Mouse (Mus musculus): ENCODE data around the gene Eif2ak3. TPM values are rescaled to one million over a fixed set of nuclear protein-coding genes. Genes with fewer than 3 reads are reported as not detected.
"Not testable (repeated sequence)": the region's sequence is repeated elsewhere in the genome, so short reads cannot be mapped to it uniquely, and the experiment has no call there.

Gene Eif2ak3
- polyA plus RNA-seq, 1 experiment from 2014 or later = 9.8 TPM

DNA sequence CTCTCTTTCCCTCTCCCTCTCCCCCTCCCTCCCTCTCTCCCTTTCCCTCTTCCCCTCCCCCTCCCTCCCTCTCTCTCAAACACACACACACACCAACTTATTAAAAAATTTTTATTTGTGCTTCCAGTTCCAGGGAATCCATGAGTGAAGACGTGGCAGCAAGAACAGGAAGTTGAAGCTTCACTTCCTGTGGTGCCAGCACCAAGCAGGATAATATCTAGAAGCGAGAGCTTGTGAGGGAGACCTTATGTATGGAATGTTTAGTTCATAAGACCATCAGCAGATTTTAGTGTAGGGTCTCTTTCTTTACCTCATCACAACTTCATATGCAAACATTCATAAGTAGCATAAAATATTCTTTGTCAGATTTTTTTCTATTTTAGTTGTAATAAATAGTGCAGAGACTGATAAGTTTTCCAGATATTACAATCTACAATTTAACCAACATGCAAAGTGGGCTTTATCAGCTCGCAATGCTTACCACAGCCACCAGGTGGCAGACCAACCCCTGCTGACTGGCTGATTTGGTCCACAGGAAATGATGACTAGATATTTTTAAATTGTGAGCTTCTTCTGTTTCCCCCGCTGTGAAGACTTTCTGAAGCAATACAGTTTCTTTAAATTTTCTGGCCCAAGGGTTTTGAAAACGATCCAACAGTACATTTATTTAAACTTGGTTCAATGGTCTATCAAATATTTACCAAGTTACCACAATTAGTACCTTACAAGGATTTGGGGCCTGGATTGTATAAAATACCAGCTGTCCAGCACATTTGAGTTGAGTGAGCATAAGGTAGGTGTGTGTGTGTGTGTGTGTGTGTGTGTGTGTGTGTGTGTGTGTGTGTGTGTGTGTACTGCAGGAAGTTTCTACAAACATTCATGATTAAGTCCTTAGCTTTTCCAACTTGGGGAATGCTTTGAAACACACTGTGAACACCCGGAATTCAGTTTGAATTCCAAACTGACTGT, 32.5 kb upstream of the Eif2ak3 start:
- no peaks in the 10 kb centered on the region for H3K36me3 ChIP-seq (ENCODE audit: control insufficient read depth, insufficient read depth, low read length)
- no peak for ATAC-seq (ENCODE audit: low FRiP score, low TSS enrichment)
- 19% methylated on average over 6 of the region's 6 CpGs for WGBS
- H3K9ac ChIP-seq (ENCODE audit: low read depth, low read length) = no peak overlapping the region
- H3K4me3 ChIP-seq (ENCODE audit: low read length) = no peak overlapping the region
- no peaks in the 10 kb centered on the region for H3K9me3 ChIP-seq (ENCODE audit: control insufficient read depth, low read length)
- no peaks in the 10 kb centered on the region for H3K27me3 ChIP-seq (ENCODE audit: control insufficient read depth, insufficient read depth, low read length)
- H3K4me2 ChIP-seq (replicated peaks; ENCODE audit: low read depth, low read length) = no peak overlapping the region
- no peak overlapping the region for H3K27ac ChIP-seq (ENCODE audit: low read depth, low read length)
- 0 out of 2 replicates have a peak, but pooled peaks cover 2% of the 10 kb centered on the region for H3K4me1 ChIP-seq (ENCODE audit: control insufficient read depth, insufficient read depth, low read length)

DNA sequence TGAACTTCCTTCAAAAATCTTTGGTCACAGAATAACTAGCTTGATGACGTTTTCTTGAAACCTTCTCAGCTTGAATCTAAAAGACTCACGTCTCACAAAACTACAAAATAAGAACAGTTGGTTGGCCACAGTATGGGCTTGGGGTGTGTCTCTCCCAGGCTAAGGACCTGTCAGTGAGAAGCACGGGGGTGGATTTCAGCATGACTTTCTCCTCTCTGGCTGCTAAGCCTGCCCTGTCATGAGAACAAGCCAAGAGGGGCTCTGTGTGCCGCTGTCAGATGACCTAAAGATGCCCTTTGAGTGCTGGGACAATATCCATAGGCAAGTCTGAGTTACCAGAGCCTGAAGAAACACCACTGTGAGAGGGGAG, 31.8 kb upstream of the Eif2ak3 start:
- no peak overlapping the region for H3K9ac ChIP-seq (ENCODE audit: low read depth, low read length)
- no peaks in the 10 kb centered on the region for H3K27me3 ChIP-seq (ENCODE audit: control insufficient read depth, insufficient read depth, low read length)
- no peaks in the 10 kb centered on the region for H3K36me3 ChIP-seq (ENCODE audit: control insufficient read depth, insufficient read depth, low read length)
- peak overlapping the region; percentile 62; the same call in 1 of the 2 replicates for H3K27ac ChIP-seq (ENCODE audit: low read depth, low read length)
- WGBS = 38% methylated on average over 4 of the region's 4 CpGs
- H3K4me3 ChIP-seq (ENCODE audit: low read length) = no peak overlapping the region
- 0 out of 2 replicates have a peak, but pooled peaks cover 2% of the 10 kb centered on the region for H3K4me1 ChIP-seq (ENCODE audit: control insufficient read depth, insufficient read depth, low read length)
- no peaks in the 10 kb centered on the region for H3K9me3 ChIP-seq (ENCODE audit: control insufficient read depth, low read length)
- peak; percentile 50; the same call in 1 of the 2 replicates for ATAC-seq (ENCODE audit: low FRiP score, low TSS enrichment)
- no peak overlapping the region for H3K4me2 ChIP-seq (replicated peaks; ENCODE audit: low read depth, low read length)

DNA sequence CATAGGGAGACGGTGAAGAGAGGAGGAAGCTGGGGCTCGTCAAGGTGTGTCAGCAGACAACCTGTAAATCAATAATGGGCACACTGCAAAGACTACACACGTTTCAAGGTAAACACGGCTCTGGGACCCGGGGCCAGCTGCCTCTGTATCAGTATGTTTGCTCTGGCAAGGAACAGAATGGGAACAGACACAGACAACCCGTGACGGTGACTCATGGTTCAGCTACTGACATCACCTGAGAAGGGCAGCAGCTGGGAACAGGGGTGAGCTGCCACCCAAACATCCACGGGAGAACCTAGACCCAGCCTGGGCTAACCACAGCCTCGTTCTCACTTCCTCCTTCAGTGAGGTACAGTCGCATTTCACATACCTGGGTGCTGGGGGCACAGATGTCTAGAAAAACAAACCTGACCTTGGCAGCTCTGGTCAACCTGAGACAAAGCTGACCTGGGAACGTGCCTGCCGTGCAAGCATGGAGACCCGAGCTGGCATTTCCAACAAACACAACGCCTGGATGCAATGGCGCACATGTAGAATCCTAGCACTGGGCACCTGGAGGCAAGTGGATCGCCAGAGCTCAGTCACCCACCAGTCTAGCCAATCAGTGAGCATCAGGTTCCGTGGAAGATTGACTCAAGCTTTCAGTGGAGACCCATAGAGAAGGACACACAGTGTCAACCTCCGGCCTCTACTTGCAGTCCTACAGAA, 30.2 kb upstream of the Eif2ak3 start:
- ATAC-seq (ENCODE audit: low FRiP score, low TSS enrichment) = no peak
- no peak overlapping the region for H3K9ac ChIP-seq (ENCODE audit: low read depth, low read length)
- H3K9me3 ChIP-seq (ENCODE audit: control insufficient read depth, low read length) = no peaks in the 10 kb centered on the region
- H3K4me2 ChIP-seq (replicated peaks; ENCODE audit: low read depth, low read length) = no peak overlapping the region
- no peaks in the 10 kb centered on the region for H3K36me3 ChIP-seq (ENCODE audit: control insufficient read depth, insufficient read depth, low read length)
- WGBS = 78% methylated on average over 18 of the region's 18 CpGs
- no peak overlapping the region for H3K4me3 ChIP-seq (ENCODE audit: low read length)
- no peaks in the 10 kb centered on the region for H3K27me3 ChIP-seq (ENCODE audit: control insufficient read depth, insufficient read depth, low read length)
- 0 out of 2 replicates have a peak, but pooled peaks cover 2% of the 10 kb centered on the region for H3K4me1 ChIP-seq (ENCODE audit: control insufficient read depth, insufficient read depth, low read length)
- H3K27ac ChIP-seq (ENCODE audit: low read depth, low read length) = no peak overlapping the region

DNA sequence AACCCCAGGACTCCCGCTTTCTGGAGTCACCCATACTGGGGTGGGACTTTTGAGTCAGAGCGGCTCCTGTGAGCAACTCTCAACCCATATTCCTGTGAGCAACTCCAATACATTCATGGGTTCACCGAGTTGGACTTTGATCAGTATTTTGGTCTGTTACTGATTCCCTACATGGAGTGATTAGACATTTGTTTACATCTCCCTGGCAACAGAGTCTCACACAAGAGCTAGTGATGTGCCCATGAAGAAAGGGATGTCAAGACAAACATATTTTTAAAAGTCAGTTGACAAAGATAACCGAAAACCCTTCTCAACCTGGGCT, 29.7 kb upstream of the Eif2ak3 start:
- H3K27me3 ChIP-seq (ENCODE audit: control insufficient read depth, insufficient read depth, low read length) = no peaks in the 10 kb centered on the region
- H3K4me2 ChIP-seq (replicated peaks; ENCODE audit: low read depth, low read length) = no peak overlapping the region
- H3K36me3 ChIP-seq (ENCODE audit: control insufficient read depth, insufficient read depth, low read length) = no peaks in the 10 kb centered on the region
- H3K4me1 ChIP-seq (ENCODE audit: control insufficient read depth, insufficient read depth, low read length) = 0 out of 2 replicates have a peak, but pooled peaks cover 2% of the 10 kb centered on the region
- no peak overlapping the region for H3K9ac ChIP-seq (ENCODE audit: low read depth, low read length)
- no peaks in the 10 kb centered on the region for H3K9me3 ChIP-seq (ENCODE audit: control insufficient read depth, low read length)
- no peak for ATAC-seq (ENCODE audit: low FRiP score, low TSS enrichment)
- no peak overlapping the region for H3K4me3 ChIP-seq (ENCODE audit: low read length)
- no peak overlapping the region for H3K27ac ChIP-seq (ENCODE audit: low read depth, low read length)
- 86% methylated on average over 4 of the region's 4 CpGs for WGBS

DNA sequence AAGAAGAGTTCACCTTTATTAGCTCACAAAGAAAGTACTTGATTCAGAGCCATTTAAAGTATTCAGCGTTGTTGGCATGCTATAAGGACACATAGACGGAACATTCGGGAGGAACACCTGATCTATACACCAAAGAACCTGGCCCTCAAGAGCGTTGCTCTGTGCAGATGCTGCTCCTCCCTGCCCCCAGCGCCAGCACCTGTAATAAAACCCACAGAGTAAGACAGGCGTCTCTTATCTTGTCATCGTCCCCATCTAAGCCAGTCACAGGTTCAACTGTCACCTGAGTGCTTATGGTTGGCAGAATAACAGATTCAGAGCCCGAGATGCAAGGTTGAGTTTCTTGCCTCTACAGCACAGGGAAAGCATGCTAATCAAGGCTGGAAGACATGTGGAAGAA, 28.8 kb upstream of the Eif2ak3 start:
- ATAC-seq (ENCODE audit: low FRiP score, low TSS enrichment) = no peak
- 84% methylated on average over 8 of the region's 8 CpGs for WGBS

DNA sequence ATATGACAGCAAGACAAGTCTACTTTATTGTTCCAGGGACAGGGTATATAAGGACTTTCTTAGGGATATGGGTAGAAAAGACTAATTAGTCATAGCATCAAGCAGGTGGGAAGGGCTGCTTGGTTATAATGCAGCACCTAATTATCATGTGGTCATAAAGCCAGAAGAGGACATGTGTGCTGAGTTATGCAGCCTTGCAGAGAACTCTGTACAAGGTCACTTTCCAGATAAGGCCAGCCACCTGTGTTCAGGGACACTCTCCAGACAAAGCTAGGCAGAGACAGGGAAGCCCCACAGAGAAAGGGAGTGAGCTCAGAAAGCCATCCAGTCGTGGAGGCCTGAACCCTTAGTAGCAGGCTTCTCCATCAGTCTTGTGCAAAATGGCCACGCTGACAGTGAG, 22.7 kb upstream of the Eif2ak3 start:
- Histone ChIP-seq H3K36me3 (ENCODE audit: control insufficient read depth, insufficient read depth, low read length) (no peaks in the 10 kb centered on the region), H3K4me2 (replicated peaks; ENCODE audit: low read depth, low read length) (no peak overlapping the region), H3K9ac (ENCODE audit: low read depth, low read length) (no peak overlapping the region), H3K4me3 (ENCODE audit: low read length) (no peak overlapping the region), H3K9me3 (ENCODE audit: control insufficient read depth, low read length) (no peaks in the 10 kb centered on the region), H3K4me1 (ENCODE audit: control insufficient read depth, insufficient read depth, low read length) (no peaks in the 10 kb centered on the region), H3K27ac (ENCODE audit: low read depth, low read length) (no peak overlapping the region), H3K27me3 (ENCODE audit: control insufficient read depth, insufficient read depth, low read length) (no peaks in the 10 kb centered on the region)
- ATAC-seq (ENCODE audit: low FRiP score, low TSS enrichment) = no peak
- WGBS = 70% methylated on average over 2 of the region's 2 CpGs

More for the DNA sequence above, 28.8 kb upstream of the Eif2ak3 start:
- Histone ChIP-seq H3K9me3 (ENCODE audit: control insufficient read depth, low read length) (no peaks in the 10 kb centered on the region), H3K4me2 (replicated peaks; ENCODE audit: low read depth, low read length) (no peak overlapping the region), H3K9ac (ENCODE audit: low read depth, low read length) (no peak overlapping the region), H3K4me1 (ENCODE audit: control insufficient read depth, insufficient read depth, low read length) (0 out of 2 replicates have a peak, but pooled peaks cover 2% of the 10 kb centered on the region), H3K4me3 (ENCODE audit: low read length) (no peak overlapping the region), H3K36me3 (ENCODE audit: control insufficient read depth, insufficient read depth, low read length) (no peaks in the 10 kb centered on the region), H3K27me3 (ENCODE audit: control insufficient read depth, insufficient read depth, low read length) (no peaks in the 10 kb centered on the region), H3K27ac (ENCODE audit: low read depth, low read length) (no peak overlapping the region)

DNA sequence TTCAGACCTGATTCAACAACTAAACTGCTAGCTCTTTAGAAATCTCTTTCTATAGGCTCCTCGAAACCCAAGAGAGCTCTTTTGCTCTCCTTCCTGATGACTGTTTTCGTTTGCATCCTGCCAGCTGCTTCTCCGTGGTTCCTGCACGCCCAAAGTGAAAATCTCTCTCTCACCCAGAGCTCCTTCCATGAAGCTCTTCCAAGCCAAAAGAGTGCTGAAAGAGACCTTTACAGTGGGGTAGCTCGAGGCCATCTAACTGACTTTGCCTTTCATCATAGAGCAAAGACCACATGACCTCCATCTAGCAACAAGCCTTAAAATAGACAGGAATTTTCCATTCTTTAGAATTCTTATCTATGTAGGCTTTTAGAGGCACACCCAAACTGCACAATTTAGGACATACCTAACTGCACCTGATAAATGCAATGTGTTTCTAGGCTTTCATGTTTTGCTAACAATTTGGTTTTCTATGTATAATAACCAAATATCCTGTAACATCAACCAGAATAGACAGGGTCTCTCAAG, 21.9 kb upstream of the Eif2ak3 start:
- no peak for ATAC-seq (ENCODE audit: low FRiP score, low TSS enrichment)
- H3K4me1 ChIP-seq (ENCODE audit: control insufficient read depth, insufficient read depth, low read length) = no peaks in the 10 kb centered on the region

DNA sequence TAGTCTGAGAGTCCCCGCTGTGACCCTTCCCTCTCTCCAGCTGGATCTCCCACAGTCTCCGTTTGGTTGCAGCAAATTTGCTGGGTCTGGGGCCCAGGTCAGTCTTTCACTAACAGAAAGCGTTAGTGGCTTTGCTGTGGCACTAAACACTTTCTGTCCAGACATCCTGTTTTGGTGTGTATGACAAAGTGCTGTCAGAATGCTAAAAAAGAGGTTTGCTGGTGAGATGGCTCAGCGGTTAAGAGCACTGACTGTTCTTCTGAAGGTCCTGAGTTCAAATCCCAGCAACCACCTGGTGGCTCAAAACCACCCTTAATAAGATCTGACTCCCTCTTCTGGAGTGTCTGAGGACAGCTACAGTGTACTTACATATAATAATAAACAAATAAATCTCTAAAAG, 21.0 kb upstream of the Eif2ak3 start:
- WGBS = 74% methylated on average over 4 of the region's 4 CpGs
- not testable (repeated sequence) for ATAC-seq (ENCODE audit: low FRiP score, low TSS enrichment); H3K27me3 ChIP-seq (ENCODE audit: control insufficient read depth, insufficient read depth, low read length); H3K27ac ChIP-seq (ENCODE audit: low read depth, low read length); H3K9me3 ChIP-seq (ENCODE audit: control insufficient read depth, low read length); H3K4me2 ChIP-seq (replicated peaks; ENCODE audit: low read depth, low read length); H3K4me3 ChIP-seq (ENCODE audit: low read length); H3K36me3 ChIP-seq (ENCODE audit: control insufficient read depth, insufficient read depth, low read length); H3K4me1 ChIP-seq (ENCODE audit: control insufficient read depth, insufficient read depth, low read length); H3K9ac ChIP-seq (ENCODE audit: low read depth, low read length)

More for the DNA sequence above, 21.9 kb upstream of the Eif2ak3 start:
- H3K4me2 ChIP-seq (replicated peaks; ENCODE audit: low read depth, low read length) = no peak overlapping the region
- no peak overlapping the region for H3K9ac ChIP-seq (ENCODE audit: low read depth, low read length)
- no peaks in the 10 kb centered on the region for H3K36me3 ChIP-seq (ENCODE audit: control insufficient read depth, insufficient read depth, low read length)
- H3K9me3 ChIP-seq (ENCODE audit: control insufficient read depth, low read length) = no peaks in the 10 kb centered on the region
- no peaks in the 10 kb centered on the region for H3K27me3 ChIP-seq (ENCODE audit: control insufficient read depth, insufficient read depth, low read length)
- 70% methylated on average over 5 of the region's 5 CpGs for whole genome bisulfite sequencing
- no peak overlapping the region for H3K4me3 ChIP-seq (ENCODE audit: low read length)
- H3K27ac ChIP-seq (ENCODE audit: low read depth, low read length) = no peak overlapping the region
